Mouse (Mus musculus): Measurements from ENCODE around the gene Ifnb1. TPM values are rescaled to one million over a fixed set of nuclear protein-coding genes. Genes with fewer than 3 reads are reported as not detected.

Ifnb1 gene
- polyA plus RNA-seq, 1 experiment from 2014 or later: not detected

GRCm38 (mm10) chr4:88496321-88497018, 26.1 kb downstream of the Ifnb1 start:
- Histone ChIP-seq H3K27me3 (no peaks in the 10 kb centered on the region), H3K9ac (no peak overlapping the region), H3K9me3 (replicated peaks) (no peaks in the 10 kb centered on the region), H3K36me3 (ENCODE audit: poor library complexity, severe bottlenecking) (no peaks in the 10 kb centered on the region), H3K4me1 (no peaks in the 10 kb centered on the region), H3K27ac (no peak overlapping the region), H3K4me2 (no peak overlapping the region), H3K4me3 (no peak overlapping the region)
- no peak for ATAC-seq
- 83% methylated on average over 6 of the region's 6 CpGs for WGBS

DNA sequence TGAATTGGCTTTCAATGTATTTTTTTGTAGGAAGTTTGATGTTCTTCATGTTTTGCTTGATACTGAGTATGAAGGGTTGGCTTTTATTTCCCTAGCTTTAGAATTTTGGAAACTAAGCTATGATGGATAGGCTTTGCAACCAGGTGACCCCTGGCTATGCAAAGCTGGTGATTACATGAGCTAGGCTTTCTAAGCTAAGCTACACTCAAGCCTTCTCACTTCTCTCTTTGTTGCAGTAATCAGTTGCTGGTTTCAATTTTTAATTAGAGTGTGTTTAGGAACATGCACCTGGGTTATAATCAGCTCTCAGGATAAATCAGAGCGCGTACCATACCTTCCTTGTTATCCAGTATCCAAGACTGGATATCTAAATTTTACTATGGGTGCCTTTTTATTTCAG, 33.0 kb downstream of the Ifnb1 start:
- Histone ChIP-seq H3K36me3 (ENCODE audit: poor library complexity, severe bottlenecking) (no peaks in the 10 kb centered on the region), H3K27ac (no peak overlapping the region), H3K4me2 (no peak overlapping the region), H3K4me3 (no peak overlapping the region), H3K4me1 (no peaks in the 10 kb centered on the region), H3K27me3 (no peaks in the 10 kb centered on the region), H3K9ac (no peak overlapping the region), H3K9me3 (replicated peaks) (no peaks in the 10 kb centered on the region)
- 93% methylated on average over 2 of the region's 2 CpGs for WGBS
- no peak for ATAC-seq

GRCm38 (mm10) chr4:88488107-88488506, 34.5 kb downstream of the Ifnb1 start:
- H3K27me3 ChIP-seq: no peaks in the 10 kb centered on the region
- no peaks in the 10 kb centered on the region for H3K36me3 ChIP-seq (ENCODE audit: poor library complexity, severe bottlenecking)
- WGBS: 83% methylated on average over 3 of the region's 3 CpGs
- no peaks in the 10 kb centered on the region for H3K4me1 ChIP-seq
- no peak for ATAC-seq
- H3K4me3 ChIP-seq: no peak overlapping the region
- no peak overlapping the region for H3K9ac ChIP-seq
- H3K27ac ChIP-seq: no peak overlapping the region
- H3K9me3 ChIP-seq (replicated peaks): no peaks in the 10 kb centered on the region
- H3K4me2 ChIP-seq: no peak overlapping the region

GRCm38 (mm10) chr4:88480130-88480529, 42.4 kb downstream of the Ifnb1 start:
- no peak for ATAC-seq
- WGBS: 91% methylated on average over 6 of the region's 6 CpGs
- H3K36me3 ChIP-seq (ENCODE audit: poor library complexity, severe bottlenecking): no peaks in the 10 kb centered on the region
- H3K4me2 ChIP-seq: no peak overlapping the region
- no peak overlapping the region for H3K4me3 ChIP-seq
- no peaks in the 10 kb centered on the region for H3K9me3 ChIP-seq (replicated peaks)
- no peak overlapping the region for H3K27ac ChIP-seq
- no peak overlapping the region for H3K9ac ChIP-seq
- H3K27me3 ChIP-seq: no peaks in the 10 kb centered on the region
- no peaks in the 10 kb centered on the region for H3K4me1 ChIP-seq

DNA sequence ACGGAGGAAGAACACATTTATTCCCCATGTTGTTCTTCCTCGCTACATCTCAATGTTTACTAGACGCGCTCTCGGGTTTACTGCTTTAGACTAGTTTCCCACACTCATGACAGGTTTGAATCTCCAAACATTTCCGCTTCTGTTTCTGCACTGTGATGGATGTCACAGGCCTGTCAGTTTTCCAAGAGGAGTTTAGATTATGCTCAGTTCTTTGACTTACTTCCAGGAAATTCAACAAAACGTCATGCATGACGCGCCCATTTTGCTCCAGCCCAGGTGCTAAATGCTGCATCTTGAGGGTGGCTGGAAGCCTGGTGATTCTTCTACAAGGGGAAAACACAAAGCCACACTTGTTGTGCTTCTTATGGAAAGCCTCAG, 43.8 kb downstream of the Ifnb1 start:
- 92% methylated on average over 9 of the region's 9 CpGs for WGBS
- H3K36me3 ChIP-seq (ENCODE audit: poor library complexity, severe bottlenecking): no peaks in the 10 kb centered on the region
- no peak overlapping the region for H3K4me2 ChIP-seq
- H3K4me1 ChIP-seq: no peaks in the 10 kb centered on the region
- ATAC-seq: no peak
- H3K27me3 ChIP-seq: no peaks in the 10 kb centered on the region
- no peak overlapping the region for H3K27ac ChIP-seq
- no peak overlapping the region for H3K9ac ChIP-seq
- H3K9me3 ChIP-seq (replicated peaks): no peaks in the 10 kb centered on the region
- no peak overlapping the region for H3K4me3 ChIP-seq

DNA sequence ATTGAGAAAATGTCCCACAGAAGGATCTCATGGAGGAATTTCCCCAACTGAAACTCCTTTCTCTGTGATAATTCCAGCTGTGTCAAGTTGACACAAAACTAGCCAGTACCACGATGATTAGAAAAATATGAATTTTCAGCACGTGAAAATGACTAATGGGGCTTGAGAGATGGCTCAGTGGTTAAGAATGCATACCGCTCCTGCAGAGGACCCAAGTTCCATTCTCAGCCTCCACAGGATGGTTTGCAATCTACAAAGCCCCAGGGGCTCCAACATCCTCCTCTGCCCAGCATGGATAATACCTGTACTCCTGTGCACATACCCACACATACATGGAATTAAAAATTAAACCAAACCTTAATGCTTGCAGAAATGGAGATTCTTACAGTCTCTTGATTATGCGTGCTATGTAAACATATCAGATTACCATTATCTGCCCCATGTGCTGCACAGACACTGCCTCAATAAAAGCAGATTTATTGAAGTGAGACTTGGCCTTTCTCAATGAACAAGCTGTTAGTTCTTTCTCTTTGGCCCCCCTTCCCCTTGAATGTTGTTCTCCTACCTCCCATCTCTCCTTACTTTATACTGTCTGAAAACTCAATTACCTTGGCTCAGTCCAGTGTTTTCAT, 44.3 kb downstream of the Ifnb1 start:
- H3K9ac ChIP-seq: no peak overlapping the region
- H3K4me3 ChIP-seq: no peak overlapping the region
- H3K36me3 ChIP-seq (ENCODE audit: poor library complexity, severe bottlenecking): no peaks in the 10 kb centered on the region
- no peak overlapping the region for H3K4me2 ChIP-seq
- H3K9me3 ChIP-seq (replicated peaks): no peaks in the 10 kb centered on the region
- H3K27me3 ChIP-seq: no peaks in the 10 kb centered on the region
- WGBS: 91% methylated on average over 4 of the region's 4 CpGs
- H3K27ac ChIP-seq: no peak overlapping the region
- no peak for ATAC-seq
- H3K4me1 ChIP-seq: no peaks in the 10 kb centered on the region

GRCm38 (mm10) chr4:88476511-88477210, 45.9 kb downstream of the Ifnb1 start:
- Histone ChIP-seq H3K4me1 (no peaks in the 10 kb centered on the region), H3K4me3 (no peak overlapping the region), H3K9ac (no peak overlapping the region), H3K27ac (no peak overlapping the region), H3K36me3 (ENCODE audit: poor library complexity, severe bottlenecking) (no peaks in the 10 kb centered on the region), H3K4me2 (no peak overlapping the region), H3K9me3 (replicated peaks) (no peaks in the 10 kb centered on the region), H3K27me3 (no peaks in the 10 kb centered on the region)
- WGBS: 72% methylated on average over 4 of the region's 4 CpGs
- no peak for ATAC-seq

GRCm38 (mm10) chr4:88476084-88476483, 46.5 kb downstream of the Ifnb1 start:
- H3K27me3 ChIP-seq: no peaks in the 10 kb centered on the region
- no peak overlapping the region for H3K9ac ChIP-seq
- H3K27ac ChIP-seq: no peak overlapping the region
- H3K36me3 ChIP-seq (ENCODE audit: poor library complexity, severe bottlenecking): no peaks in the 10 kb centered on the region
- H3K4me3 ChIP-seq: no peak overlapping the region
- H3K4me1 ChIP-seq: no peaks in the 10 kb centered on the region
- no peaks in the 10 kb centered on the region for H3K9me3 ChIP-seq (replicated peaks)
- WGBS: 88% methylated on average over 3 of the region's 3 CpGs
- ATAC-seq: no peak
- no peak overlapping the region for H3K4me2 ChIP-seq

Other genes with a start within 250 kb of the Ifnb1 start
- 1.9 and 2.0 TPM in 2 replicates for gene Hacd4, start 83.8 kb downstream of the Ifnb1 start, polyA plus RNA-seq (2015; fragmentation: Nextera tagmentation; extraction: Ambion mirVana)
- gene Ifna15, start 35.5 kb upstream of the Ifnb1 start, polyA plus RNA-seq (2015; fragmentation: Nextera tagmentation; extraction: Ambion mirVana): not detected in 2 replicates
- gene Ifna14, start 49.0 kb upstream of the Ifnb1 start, polyA plus RNA-seq (2015; fragmentation: Nextera tagmentation; extraction: Ambion mirVana): not detected in 2 replicates
- gene Ifna9, start 69.6 kb upstream of the Ifnb1 start, polyA plus RNA-seq (2015; fragmentation: Nextera tagmentation; extraction: Ambion mirVana): not detected in 2 replicates
- not detected in 2 replicates for gene Ifna12, start 80.6 kb upstream of the Ifnb1 start, polyA plus RNA-seq (2015; fragmentation: Nextera tagmentation; extraction: Ambion mirVana)
- gene C87499, start 111.6 kb upstream of the Ifnb1 start, polyA plus RNA-seq (2015; fragmentation: Nextera tagmentation; extraction: Ambion mirVana): not detected in 2 replicates
- gene Ifna13, start 121.7 kb upstream of the Ifnb1 start, polyA plus RNA-seq (2015; fragmentation: Nextera tagmentation; extraction: Ambion mirVana): not detected in 2 replicates
- gene Ifna16, start 154.2 kb upstream of the Ifnb1 start, polyA plus RNA-seq (2015; fragmentation: Nextera tagmentation; extraction: Ambion mirVana): not detected in 2 replicates
- not detected in 2 replicates for gene Ifna2, start 161.1 kb upstream of the Ifnb1 start, polyA plus RNA-seq (2015; fragmentation: Nextera tagmentation; extraction: Ambion mirVana)
- not detected in 2 replicates for gene Ifnab, start 168.6 kb upstream of the Ifnb1 start, polyA plus RNA-seq (2015; fragmentation: Nextera tagmentation; extraction: Ambion mirVana)
- gene Gm26566, start 199.0 kb upstream of the Ifnb1 start, polyA plus RNA-seq (2015; fragmentation: Nextera tagmentation; extraction: Ambion mirVana): 1.1 and 2.1 TPM in 2 replicates
- 120 and 125 TPM in 2 replicates for gene Klhl9, start 199.7 kb upstream of the Ifnb1 start, polyA plus RNA-seq (2015; fragmentation: Nextera tagmentation; extraction: Ambion mirVana)
- not detected in 2 replicates for gene Gm13271, start 232.1 kb upstream of the Ifnb1 start, polyA plus RNA-seq (2015; fragmentation: Nextera tagmentation; extraction: Ambion mirVana)
- gene Gm13283, start 237.3 kb upstream of the Ifnb1 start, polyA plus RNA-seq (2015; fragmentation: Nextera tagmentation; extraction: Ambion mirVana): 0.17 TPM in 1 of 2 replicates, not detected in the other

Data from forebrain, embryonic 13.5 days (tissue).